Mouse (Mus musculus) cerebellum, postnatal 25 days (tissue): ENCODE measurements around the gene Tas2r121.
"Not testable (repeated sequence)": the region's sequence is repeated elsewhere in the genome, so short reads cannot be mapped to it uniquely, and the experiment has no call there.

Source experiments
- DNase-seq, 2 experiments: peaks; one replicate each; pipeline ENCODE4 v3.0.0; 2021; ENCODE audit warnings: mixed read lengths in 2 of 2

The Tas2r121 gene

DNA sequence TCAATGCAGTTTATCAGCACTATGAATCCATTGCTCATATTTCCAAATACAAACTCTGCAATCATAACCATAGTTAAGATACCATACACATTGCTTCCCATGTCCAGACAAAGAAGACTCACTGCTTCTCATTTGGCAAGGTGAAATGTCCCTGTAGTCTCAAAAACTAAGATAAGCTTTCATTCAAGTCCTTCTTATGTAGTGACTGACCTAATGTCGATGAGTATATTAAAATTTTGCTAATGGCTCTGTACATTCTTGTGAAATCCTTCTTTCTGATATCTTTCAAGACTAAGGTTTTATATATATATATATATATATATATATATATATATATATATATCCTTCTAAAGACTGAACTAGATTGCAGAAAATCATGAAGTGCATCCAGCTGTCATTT is at the start of gene Tas2r121:
TSS of gene Tas2r121 (minus strand) at position 101 of the 400 bp plus-strand sequence.
- DNase-seq, result no peak

DNA sequence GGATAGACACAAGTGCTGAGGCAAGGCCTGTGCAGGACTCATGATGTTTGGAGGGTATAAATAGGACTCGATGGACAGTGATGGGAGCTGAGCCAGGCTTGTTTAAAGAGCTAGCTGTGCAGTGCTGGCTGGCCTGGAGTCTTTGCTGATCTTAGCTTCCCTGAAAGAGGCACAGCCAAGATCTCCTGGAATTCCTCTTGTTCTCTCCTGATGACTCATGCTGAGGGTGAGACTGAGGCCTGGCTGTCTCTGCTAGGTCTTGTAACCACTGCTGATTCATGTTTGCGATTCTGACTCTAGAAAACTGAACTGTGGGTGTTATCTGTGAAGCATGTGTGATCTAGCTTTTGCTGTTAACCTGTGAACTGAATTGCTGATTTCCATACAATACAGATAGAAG is 49.4 kb upstream of the Tas2r121 start:
- no peak for DNase-seq

DNA sequence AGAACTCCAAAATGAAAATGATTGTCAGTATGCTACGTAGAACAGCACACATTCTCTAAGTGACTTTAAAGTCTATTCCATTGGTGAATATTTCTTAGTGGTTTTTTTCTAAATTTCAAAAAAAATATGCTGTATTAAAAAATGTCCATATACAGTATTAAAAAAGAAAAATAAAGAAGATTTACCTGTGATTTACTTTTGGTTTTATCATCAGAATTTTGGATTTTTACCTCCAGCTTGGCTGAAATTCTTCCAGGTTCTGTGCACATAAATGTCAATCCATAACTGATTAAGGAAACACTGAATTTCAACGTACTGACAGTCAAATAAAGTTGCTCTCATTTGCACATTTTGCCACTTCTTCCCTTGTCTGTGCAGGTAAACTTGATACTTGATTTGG is 37.1 kb upstream of the Tas2r121 start, which contains the start of gene Tas2r115:
TSS of gene Tas2r115 (minus strand) at position 101 of the 400 bp plus-strand sequence.
- no peak for DNase-seq

DNA sequence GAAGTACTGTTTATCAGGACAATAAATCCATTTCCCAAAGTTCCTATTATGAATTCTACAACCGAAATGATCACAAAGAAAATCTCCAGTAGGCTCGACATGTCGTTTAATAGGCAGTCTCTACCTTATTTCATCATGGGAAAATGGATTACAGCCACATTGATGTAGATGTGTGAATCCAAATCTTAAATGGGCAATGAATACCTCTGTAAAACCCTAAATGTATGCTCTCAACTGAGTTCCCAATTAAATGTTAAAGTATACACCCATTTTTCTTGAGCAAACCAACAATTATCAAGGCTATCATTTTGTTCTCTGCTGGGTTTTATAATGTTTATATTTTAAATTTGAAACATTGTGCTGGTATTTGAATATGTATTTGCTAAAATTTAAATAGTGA is 11.0 kb upstream of the Tas2r121 start, which contains the start of gene Tas2r122:
TSS of gene Tas2r122 (minus strand) at position 101 of the 400 bp plus-strand sequence.
- DNase-seq, result no peak

DNA sequence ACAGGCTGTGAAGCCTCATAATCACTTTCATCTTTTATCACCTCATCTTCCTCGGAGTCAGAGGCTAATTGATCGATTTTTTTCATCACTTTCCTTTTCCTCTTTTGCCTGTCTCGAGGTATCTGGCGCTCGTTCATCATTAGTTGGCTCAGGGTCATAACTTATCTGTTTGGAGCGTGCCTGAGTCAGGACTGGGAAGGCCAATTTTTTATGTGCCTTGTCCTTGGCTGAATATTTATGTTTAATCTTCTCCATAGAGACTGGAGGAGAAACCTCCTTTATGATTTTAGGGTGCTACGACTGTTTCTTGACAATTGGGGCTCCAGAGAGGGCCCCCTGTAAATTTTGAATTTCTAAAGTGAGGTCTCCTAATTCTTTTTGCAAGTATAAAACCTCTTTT is 9.2 kb downstream of the Tas2r121 start:
- DNase-seq, result not testable (repeated sequence)

DNA sequence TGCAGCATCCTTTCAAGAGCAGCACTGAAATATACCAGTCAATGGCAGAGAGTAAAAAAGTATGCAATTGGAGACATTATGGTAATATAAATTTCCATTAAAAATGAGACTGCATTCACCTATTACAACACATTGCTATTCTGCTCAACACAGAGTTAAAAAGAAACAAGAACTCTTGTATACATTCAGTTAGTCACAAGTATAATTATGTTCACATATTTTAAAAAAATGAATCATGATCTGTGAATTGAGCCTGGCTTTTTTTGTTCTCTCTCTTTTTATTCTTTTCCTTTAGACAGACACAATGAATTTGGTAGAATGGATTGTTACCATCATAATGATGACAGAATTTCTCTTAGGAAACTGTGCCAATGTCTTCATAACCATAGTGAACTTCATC is 44.2 kb downstream of the Tas2r121 start, which contains the start of gene Tas2r120:
TSS of gene Tas2r120 (plus strand) at position 301 of the 400 bp plus-strand sequence.
- no peak for DNase-seq

DNA sequence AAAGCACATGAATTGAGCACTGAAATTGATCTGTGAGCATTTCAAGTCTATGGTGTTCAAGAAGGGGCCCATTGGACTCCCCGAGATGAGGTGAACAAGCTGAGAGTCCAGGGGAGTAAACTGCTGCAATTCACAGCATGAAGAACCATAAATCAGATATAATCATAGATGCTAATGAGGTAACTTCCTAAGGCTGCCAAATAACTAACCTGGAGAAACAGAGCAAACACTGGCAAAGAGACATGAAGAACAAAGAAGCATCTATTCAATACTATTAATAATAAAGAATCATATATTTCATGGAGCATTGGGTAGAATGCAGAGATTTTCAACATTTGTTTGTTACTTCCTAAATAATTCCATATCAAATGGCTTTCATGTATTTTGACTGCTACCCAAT is 49.4 kb downstream of the Tas2r121 start, which contains the start of gene A630073D07Rik:
TSS of gene A630073D07Rik (minus strand) at position 101 of the 400 bp plus-strand sequence.
- no peak for DNase-seq
